Mouse (Mus musculus) layer of hippocampus, adult 11-12 months (tissue): ENCODE data around the gene Stxbp5.

Experiments
- DNase-seq: peaks from one replicate; pipeline ENCODE4 v3.0.0; 2022; ENCODE audit warnings: low spot score

Gene Stxbp5

DNA sequence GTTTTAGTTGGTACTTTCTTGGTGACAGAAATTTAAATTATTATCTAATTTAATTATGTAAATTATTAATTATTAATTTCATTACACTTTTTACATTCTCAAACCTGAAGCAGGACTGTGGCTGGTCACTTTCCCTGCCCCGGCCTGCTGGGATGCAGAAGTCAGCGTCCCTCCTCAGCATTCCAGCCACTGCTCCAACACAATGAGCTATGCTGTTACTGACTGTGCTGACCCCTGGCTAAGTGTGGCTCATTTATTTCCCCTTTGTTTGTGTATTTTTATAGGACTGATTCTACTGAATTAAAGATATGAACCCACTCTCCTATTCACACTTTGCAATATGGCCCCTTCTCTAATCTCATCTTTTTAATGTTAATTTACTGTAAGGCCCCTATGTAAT lies 43.0 kb downstream of the Stxbp5 start:
- no peak for DNase-seq

DNA sequence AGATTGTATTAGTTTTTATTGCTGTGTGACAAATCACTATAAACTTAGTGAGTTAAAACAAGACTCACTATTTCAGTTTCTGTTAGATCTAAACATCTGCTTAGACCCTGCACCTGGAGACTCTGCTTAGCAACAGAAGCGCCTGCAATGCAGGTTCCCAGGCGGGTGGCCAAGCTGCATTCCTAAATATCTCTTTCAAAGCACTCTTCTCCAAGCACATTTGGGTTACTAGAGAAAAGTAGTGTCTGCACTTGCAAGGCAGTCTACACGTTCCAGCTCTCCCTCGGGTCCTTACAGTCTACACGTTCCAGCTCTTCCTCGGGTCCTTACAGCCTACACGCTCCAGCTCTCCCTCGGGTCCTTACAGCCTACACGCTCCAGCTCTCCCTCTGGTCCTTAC lies 44.1 kb downstream of the Stxbp5 start:
- DNase-seq = no peak

DNA sequence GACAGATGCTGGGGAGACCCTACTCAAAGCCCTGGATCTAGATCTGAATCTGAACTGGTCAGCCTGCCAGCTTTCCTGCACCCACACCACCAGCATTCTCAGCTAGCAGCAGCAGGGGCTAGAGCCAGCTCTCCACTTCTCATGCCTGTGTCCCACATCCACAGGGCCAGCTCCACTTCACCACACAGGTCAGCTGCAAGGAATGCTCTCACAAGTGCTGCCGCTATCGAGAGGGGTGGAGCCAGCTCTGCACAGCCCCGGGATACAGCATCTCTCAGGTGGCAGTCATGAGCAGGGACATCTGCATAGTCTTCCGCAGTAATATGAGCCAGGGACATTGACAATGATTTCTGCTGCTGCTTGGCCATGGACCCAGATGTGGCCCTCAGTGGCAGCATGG lies 54.5 kb downstream of the Stxbp5 start:
- DNase-seq = no peak

DNA sequence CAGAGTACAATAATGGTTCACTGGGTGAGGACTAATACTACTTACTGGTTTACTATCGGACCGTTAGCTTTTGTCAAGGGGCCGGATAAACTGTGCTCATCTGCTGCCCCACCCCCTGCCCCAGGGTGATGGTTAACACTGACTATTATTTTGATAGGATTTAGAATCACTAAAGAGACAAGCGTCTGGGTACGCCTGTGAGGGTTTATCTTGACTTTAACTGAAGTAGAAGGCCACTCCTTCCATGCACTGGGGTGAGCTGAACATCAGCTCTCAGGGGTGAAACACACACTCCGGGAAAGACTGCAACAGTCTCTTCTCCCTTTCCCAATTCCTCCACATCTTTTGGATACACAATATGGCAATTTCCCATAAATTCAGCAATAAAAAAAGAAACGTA lies 61.5 kb downstream of the Stxbp5 start:
- DNase-seq = no peak

DNA sequence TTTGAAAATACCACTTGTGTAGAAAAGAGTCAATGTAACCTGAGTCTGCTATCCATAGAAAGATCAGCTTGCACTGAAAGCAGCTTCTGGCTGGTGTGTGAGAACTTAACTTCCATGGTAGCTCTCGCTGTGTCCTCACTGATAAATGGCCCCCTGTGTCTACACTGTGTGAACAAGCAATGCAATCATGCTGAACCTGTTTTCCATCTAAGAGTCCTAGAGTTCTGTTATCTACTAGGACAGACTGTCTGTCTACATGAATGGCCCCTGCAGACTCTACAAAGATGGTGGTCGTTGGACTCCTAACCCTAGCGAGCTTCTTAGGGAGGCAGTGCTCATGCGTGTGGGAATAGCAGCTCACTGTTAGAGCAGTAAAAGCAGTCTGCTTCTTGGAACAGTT lies 65.9 kb downstream of the Stxbp5 start:
- DNase-seq = no peak

DNA sequence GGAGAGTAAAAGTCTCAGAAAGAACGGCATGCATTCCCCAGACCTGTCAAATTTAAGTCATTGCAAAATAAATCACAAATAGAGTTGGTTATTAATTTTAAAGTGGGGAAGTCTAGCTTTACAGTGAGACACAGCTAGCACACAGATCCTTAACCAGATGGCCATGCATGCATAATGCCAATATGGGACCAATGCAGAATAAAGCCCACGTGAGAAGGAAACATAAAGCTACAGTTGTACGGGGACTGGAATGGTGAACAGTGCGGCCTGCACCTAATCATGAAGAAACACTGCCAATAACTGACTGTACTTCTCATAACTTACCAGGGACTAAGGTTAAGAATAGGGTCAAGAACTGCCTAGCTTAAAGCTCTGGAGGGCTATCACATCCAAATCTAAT lies 67.9 kb downstream of the Stxbp5 start:
- no peak for DNase-seq

DNA sequence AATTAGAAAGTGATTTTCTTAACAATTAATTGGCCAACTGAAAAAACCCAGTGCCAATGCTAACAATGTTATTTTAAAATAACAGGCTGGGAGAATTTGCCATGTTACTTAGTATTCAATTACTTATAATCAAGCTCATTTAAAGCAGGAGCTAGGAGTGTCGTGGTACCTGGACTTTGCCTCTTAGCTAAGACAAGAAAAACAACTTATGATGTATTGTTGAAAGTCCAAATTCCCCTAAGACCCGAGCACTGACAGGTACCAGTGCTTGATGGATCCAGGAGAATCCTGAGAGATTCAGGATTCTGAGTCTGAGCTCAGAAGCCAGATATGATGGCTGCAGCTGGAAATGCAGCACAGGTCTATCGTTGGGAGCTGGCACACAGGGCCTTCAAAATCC lies 71.1 kb downstream of the Stxbp5 start:
- DNase-seq = no peak

DNA sequence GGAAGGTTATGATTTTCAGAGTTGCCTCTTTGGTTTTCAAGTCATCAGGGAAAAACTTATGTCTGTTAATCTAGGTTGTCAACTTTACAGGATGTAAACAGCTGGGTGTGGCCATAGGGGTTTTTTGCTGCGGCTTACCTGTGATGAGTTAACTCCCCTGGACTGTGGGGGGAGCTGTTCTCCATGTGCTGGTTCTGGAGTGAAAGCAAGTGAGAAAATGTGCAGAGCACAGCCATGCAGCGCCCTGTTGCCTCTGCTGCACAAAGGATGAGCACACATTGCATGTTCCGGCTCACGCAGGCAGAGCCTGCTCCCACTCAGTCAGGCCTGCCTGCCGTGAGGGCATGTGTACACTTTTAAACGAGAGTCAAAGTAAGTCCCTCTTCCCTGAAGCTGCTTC lies 79.6 kb downstream of the Stxbp5 start:
- no peak for DNase-seq

DNA sequence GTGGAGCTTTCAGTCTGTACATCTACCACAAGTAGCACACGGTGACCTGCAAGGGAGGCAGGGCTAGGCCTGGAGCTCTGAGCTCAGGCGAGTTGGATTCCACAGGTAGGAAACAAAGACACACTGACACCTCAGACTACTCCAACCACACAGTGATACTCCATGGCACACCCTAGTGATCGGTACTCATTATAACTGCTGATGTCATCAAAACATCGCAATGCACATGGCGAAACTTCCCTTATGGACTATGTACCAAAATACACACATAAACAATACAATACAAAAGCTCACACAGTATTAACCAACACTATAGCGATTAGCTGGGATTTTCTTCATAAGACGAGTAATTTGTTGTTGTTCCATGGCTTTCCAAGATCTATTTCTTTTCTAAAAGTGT lies 82.3 kb downstream of the Stxbp5 start:
- no peak for DNase-seq

DNA sequence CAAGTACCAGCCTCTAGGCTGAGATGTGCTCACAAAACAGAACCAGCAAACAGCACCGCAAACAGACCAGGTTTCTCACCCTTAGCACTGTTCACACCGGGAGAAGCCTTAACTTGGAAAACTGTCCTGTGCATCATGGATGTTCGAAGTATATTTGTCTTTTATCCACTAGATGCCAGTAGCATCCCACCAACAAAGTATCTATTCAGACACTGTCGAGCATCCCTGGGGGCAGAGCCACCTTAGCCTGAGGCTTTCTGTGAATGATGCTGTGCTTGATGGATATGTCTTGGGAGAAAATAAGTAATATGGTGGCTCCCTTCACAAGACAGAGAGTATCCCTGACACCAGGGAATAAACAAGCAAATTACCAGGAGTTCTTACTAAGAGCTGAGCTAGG lies 87.0 kb downstream of the Stxbp5 start:
- peak; percentile 54 for DNase-seq

DNA sequence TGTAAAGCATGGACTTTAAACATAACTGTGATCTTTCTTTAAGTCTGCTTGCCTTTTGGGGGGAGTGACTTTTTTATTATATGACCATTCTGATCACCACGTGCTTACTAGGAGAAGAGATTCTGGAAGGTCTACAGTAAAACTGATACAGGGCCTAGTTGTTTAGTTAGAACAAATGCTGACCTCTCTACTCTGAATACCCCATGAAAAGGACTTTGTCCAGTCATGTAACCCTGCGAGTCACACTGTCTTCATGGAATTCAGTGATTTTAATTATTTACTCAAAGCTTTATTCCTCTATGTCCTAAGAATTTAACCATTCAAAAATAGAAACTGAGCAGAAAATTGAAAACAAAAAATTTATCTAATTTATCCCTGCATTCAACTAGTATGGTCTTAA lies 93.3 kb downstream of the Stxbp5 start:
- DNase-seq = no peak

DNA sequence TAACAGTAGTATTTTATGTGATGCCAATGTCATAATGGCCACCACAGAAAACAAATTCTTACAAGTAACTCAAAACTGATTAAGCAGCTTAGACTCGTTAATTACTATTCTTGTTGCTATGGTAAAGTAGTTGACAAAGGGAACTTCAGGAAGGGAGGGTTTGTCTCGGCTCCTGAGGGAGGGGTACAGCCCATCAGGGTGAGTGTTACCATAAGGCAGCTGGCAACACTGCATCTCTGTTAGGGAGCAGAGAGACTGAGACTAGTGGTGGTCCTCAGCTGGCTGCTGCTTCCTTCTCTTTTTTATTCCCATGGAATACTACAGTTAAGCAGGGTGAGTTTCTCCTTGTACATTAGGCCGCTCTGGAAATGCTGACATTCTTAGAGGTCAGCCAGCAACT lies 95.5 kb downstream of the Stxbp5 start:
- DNase-seq = no peak

DNA sequence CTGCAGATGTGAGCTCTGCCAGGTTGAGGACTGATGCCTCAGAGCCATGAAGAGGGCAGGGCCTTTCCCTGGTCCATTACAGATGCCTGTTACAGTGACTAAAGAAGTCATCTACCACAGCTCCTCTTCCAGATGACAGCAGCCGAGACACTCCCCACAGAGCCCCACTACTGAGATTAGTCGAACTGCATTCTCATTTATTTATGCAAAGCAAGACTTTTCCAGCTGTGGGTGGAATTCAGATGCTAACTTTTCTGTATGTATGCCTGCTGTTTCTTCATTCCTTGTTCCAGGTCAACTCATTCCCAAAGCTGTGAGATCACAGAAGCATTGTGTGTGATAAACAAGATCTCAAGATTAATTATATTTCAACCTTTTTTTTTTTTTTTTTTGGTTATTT lies 97.8 kb downstream of the Stxbp5 start:
- no peak for DNase-seq

DNA sequence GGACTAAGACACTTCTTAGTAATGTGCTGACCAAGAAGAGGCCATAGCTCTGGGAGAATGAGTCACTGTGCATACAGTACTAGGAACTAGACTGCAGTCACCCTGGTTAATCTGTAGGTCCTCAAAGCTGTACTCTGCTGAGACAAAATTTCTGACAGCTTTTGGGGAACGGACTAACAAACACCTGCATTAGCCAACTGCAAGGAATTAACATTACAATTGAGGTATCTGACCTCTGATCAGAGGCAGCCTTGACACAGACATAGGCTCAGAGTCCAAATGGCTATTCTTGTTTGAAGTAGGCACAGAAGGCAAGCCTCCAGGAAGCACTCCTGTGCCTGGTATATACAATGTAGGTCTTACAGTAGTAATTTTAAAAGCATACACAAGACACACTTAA lies 99.3 kb downstream of the Stxbp5 start:
- no peak for DNase-seq

DNA sequence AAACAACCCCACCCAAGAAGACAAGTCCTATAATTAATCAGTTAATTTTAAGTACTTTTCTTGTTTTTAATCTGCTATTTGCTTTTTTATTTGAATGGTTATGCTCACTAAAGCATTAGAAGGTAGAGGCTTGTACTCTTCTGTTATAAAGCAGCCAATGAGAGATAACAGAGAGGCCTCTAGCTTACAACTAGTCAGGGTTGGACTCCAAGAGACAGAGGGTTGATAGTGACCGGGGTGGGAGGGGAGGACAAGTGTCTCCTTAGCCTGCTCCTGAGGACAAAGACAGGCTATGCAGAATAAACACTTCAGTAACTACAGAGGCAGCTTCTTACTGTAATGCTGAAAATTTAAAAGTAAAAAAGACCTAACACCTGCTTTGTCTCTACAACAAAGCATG lies 101.8 kb downstream of the Stxbp5 start:
- DNase-seq = no peak

DNA sequence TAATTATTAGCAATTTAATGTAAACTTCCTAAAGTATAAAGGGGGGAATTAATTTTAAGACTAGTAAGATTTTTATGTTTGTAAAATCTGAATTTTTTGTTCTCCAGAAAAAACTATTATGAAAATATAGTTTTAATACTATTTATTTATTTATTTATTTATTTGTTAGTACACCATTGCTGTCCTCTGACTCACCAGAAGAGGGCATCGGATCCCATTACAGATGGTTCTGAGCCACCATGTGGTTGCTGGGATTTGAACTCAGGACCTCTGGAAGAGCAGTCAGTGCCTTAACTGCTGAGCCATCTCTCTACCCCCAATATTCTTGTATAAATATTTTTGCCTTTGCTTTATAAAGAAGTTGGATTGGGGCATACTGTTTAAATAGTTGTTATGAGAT lies 104.5 kb downstream of the Stxbp5 start:
- DNase-seq = no peak

DNA sequence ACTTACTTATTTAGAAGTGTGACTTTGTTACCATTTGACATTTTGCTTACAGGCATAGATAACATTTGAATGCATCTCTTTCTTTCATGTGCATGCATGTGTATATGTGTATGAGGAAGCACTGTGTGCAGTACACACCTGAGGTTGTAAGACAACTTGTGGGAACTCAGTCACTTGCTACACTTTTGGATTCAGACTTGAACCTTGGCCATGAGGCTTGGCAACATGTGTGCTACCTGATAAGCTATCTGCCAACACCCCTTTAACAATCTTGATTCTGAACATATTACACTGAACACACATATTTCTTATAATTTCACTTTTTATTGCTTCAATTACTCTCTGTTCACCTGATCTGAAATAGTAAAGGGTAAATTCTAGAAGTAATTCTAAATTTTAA lies 106.5 kb downstream of the Stxbp5 start:
- DNase-seq = no peak

DNA sequence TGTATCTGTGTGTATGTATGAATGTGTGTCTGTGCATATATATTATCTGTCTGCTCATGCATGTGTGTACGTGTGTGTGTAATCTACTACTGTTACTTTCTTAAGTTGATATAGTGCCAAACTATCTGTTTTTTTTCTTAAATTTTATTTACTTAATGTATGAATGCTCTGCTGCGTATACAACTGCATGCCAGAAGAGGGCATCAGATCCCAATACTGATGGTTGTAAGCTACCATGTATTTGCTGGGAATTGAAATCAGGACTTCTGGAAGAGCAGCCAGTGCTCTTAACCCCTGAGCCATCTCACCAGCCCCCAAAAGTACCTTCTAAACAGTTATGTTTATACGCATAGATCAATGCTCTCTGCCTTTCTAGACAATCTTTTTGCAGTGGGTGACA lies 109.9 kb downstream of the Stxbp5 start:
- no peak for DNase-seq

DNA sequence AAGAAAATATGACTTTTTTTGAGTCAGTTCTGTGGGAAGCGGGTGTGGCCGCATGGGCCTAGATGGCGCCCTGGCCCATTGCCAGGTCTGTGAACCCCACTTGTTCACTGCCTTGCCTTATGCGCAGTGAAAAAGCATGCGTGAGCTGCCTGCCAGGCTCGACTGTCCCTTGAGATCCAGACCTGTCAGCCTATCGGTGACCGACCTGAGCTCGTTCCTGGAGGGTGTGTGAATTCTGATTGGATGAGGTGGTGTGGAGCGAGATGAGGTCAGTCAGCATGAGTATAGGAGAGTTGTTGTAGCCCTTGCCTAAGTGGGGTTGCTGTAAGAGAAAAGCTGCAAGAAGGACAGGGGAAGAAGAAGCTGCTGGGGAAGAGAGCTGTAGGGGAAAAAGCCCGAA lies 114.4 kb downstream of the Stxbp5 start:
- DNase-seq = no peak

DNA sequence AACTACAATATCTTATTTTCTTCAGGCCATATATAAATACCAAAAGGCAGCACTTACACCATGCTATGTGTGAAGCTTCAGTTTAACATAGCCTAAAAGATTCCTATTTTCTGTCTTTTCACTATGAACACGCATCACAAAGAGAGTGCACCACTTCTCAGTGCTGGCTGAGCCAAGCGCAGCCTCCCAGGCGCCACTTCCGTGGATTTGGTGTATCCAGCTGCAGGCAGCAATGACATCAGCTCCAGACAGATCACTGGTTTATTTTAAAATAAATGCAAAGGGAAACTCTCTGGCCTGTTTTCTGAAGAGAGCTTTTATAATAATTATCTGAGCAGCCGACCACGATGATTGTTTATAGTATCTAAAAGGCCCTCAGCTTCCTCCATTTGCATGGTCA lies 115.2 kb downstream of the Stxbp5 start:
- no peak for DNase-seq

DNA sequence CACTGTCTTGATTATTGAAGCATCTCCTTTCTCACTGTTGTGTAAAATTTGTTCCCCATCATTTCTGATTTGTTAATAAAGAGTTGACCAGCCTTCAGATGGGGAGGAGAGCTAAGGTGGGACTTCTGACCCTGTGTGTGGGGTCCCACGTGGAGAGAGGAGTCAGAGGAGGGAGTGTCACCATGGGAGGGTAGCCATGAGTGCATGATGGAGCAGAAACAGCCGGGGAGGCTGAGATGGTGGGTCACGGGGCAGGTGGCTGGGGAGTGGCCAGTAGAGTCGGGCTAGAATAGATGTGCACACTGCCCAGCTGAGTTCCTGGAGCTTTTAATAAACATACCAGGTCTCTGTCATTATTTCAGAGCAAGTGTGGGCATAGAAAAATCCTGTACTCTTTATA lies 121.0 kb downstream of the Stxbp5 start:
- DNase-seq = no peak

DNA sequence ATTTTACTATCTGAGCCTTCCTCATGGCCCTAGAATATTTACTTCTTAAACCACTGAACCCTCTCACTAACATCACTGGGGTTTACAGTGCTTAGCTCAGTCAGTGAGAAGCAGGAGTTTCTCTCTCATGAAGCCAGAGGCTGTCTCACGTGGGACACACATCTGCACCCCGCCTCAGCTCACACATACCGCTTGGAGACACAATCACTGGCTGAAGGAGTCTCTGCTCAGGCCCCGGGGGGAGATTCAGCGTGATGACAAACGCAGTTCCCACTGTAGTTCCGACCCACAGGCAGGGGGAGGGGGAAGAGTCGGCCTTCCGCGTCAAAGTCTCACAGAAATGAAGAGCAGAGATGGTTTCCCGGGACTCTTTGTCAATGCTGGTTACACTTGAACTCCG lies 130.6 kb downstream of the Stxbp5 start:
- DNase-seq = no peak

DNA sequence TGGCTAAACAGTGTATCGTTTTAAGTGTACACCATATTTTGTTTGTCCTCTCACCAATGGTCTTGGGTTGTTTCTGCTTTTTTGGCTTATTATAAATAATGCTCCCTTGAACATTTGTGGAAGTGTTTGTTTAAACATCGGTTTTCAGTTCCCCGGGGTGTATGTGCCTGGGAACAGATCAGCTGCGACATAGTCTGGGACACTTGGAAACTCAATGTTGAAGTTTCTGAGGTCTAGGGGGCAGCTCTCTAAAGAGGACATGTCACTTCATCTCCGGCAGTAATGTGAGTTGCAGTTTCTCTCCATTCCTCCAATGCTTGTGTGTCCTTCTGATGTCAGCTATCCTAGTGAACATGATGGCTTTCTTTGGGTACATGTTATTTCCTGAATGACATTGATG lies 137.0 kb downstream of the Stxbp5 start:
- no peak for DNase-seq

DNA sequence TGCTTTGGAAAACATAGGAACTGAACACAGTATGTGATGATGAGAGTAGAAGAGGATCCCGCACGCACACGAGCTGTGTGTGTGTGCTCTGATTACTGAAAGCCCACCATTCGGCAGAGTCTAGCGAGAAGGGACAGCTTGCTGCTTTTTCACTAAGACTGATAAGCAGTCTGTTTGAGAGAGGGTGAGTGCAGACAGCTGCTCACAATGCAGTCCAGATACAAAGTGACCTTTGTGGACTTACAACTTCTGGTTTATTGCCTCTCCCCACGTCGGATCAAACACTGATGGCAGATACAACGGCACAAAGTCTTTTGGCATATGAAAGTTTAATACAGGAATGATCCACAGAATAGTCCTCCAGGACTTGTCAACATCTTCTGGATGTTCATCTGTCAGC lies 140.6 kb downstream of the Stxbp5 start:
- no peak for DNase-seq

DNA sequence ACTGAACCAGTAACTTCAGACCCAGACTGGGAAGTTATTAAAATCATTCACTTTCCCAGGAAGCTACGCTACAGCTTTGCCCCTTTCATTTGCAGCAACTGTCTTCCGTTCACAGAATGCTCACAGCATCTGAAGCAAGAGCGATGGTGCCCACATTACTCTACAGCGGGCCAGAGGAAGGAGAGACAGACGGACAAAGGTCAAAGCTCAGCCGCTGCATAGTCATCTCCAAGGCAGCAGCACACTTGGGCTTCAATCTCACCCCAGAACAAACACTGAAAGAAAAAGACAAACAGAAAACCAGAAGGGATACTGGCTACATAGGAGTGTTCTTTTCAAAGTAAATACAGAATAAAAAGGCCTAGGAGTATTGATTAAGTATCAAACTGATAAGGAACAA lies 144.3 kb downstream of the Stxbp5 start:
- DNase-seq = no peak
